In the genomic region with DNA sequence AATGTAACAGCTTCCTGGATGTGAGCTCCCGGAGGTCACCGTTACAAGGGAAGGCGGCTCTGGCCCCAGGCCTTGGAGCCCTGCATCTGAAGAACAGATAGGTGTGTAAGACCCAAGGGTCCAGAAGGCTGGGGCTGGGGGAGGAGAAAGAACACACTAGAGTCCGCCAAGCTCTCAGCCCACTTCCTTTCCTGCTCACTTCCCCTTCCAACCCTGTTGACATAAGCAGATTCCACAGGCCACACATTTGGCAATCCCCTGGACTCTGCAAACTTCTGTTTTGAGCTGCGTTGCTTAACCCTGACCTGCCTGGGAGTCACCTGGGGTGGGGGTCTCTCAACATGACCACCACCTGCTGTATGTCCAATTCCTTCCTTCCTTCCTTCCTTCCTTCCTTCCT, we compare ENCODE assay signal across 10 mouse cellular contexts. TPM values are rescaled to one million over a fixed set of nuclear protein-coding genes. Genes with fewer than 3 reads are reported as not detected.
DNase-seq lines count a peak whose midpoint lies in the region; ATAC-seq and TF ChIP-seq lines count a peak whose summit lies in the region.
"Had no signal": no experiment of that assay in that cellular context is flagged by ENCODE, and none has a peak within 500 bp of the region (broad histone marks: within the 10 kb centered on the region; RNA-seq: fewer than 3 reads in every experiment).

C5ar2 (minus strand) TSS at position 88 of the 400 bp plus-strand sequence.

- 0 out of 2 replicates have a peak, but pooled peaks cover 6% of the 10 kb centered on the region for H3K4me1 ChIP-seq in heart, postnatal 0 days (ENCODE audit: control insufficient read depth, insufficient read depth)
- peaks cover 62% of the 10 kb centered on the region for H3K4me1 ChIP-seq in bone marrow macrophage, adult 2 months (ENCODE audit: control insufficient read depth, insufficient read depth, low read length)
- peaks cover 39% of the 10 kb centered on the region for H3K4me1 ChIP-seq in liver, embryonic 11.5 days (replicated peaks; ENCODE audit: control insufficient read depth, insufficient read depth, low read length)
- H3K4me1 ChIP-seq: limb, embryonic 13.5 days had no signal

- H3K4me3 ChIP-seq in heart, postnatal 0 days (ENCODE audit: low read depth, low read length), result no peak within 1 kb of the TSS
- peak within 1 kb of the TSS; percentile 43 for H3K4me3 ChIP-seq in bone marrow macrophage, adult 2 months (ENCODE audit: insufficient read depth, low read length)
- no peak within 1 kb of the TSS for H3K4me3 ChIP-seq in liver, embryonic 11.5 days (ENCODE audit: low read depth, low read length)
- no peak within 1 kb of the TSS for H3K4me3 ChIP-seq in macrophage (ENCODE audit: inconsistent target)
- H3K4me3 ChIP-seq: limb, embryonic 13.5 days had no signal

- no peaks in the 10 kb centered on the region for H3K9me3 ChIP-seq in heart, postnatal 0 days (replicated peaks; ENCODE audit: control insufficient read depth, low read length)
- no peaks in the 10 kb centered on the region for H3K9me3 ChIP-seq in liver, embryonic 11.5 days (ENCODE audit: control insufficient read depth, low read length)
- H3K9me3 ChIP-seq: limb, embryonic 13.5 days had no signal

- intact Hi-C loops in heart, postnatal 10 days (cut with DNase I), result no loop called here

- peaks cover 38% of the 10 kb centered on the region for H3K79me2 ChIP-seq in macrophage (ENCODE audit: inconsistent target)

- peak within 1 kb of the TSS; percentile 13; the same call in 1 of the 2 replicates for H3K27ac ChIP-seq in heart, postnatal 0 days (ENCODE audit: low read depth)
- H3K27ac ChIP-seq in bone marrow macrophage, adult 2 months (ENCODE audit: insufficient read depth, low read depth, low read length), result peak within 1 kb of the TSS; percentile 94
- H3K27ac ChIP-seq in liver, embryonic 11.5 days (ENCODE audit: low read depth, low read length), result peak within 1 kb of the TSS; percentile 55
- H3K27ac ChIP-seq in macrophage, result peak within 1 kb of the TSS; percentile 96
- H3K27ac ChIP-seq: limb, embryonic 13.5 days had no signal

- ATAC-seq in heart, postnatal 0 days (ENCODE audit: insufficient read depth, low read depth), result 0 out of 2 replicates have a peak, but pooled peaks have one; percentile 39
- no peak for ATAC-seq in liver, embryonic 11.5 days (replicated peaks; ENCODE audit: low FRiP score)

- peak; percentile 60 for DNase-seq in heart, postnatal 0 days (ENCODE audit: low spot score)
- DNase-seq in heart, postnatal 10 days, result no peak
- no peak for DNase-seq in liver, embryonic 11.5 days (ENCODE audit: low spot score)
- no peak for DNase-seq in testis, postnatal 10 days (ENCODE audit: low spot score)
- no peak for DNase-seq in ovary, postnatal 10 days (ENCODE audit: low spot score)
- DNase-seq: cerebellum, adult 9-10 months; kidney, postnatal 14 days had no signal

- H3K9ac ChIP-seq in heart, postnatal 0 days (replicated peaks; ENCODE audit: low read depth, low read length), result no peak within 1 kb of the TSS
- H3K9ac ChIP-seq in liver, embryonic 11.5 days (ENCODE audit: low read depth, low read length), result no peak within 1 kb of the TSS; the same call in 1 of the 2 replicates
- H3K9ac ChIP-seq: limb, embryonic 13.5 days had no signal

- no peak for TF ChIP-seq POLR2A in bone marrow macrophage, adult 2 months (IDR thresholded peaks at IDR 0.05; ENCODE audit: borderline replicate concordance, low read depth, low read length)

- no peak for TF ChIP-seq CTCF in heart, postnatal 0 days (IDR thresholded peaks at IDR 0.05; ENCODE audit: low read depth)
- no peak for TF ChIP-seq CTCF in bone marrow macrophage, adult 2 months (IDR thresholded peaks at IDR 0.05; ENCODE audit: low read depth, low read length)

- 57% methylated on average over 5 of the region's 5 CpGs for WGBS in heart, postnatal 0 days
- WGBS in liver, embryonic 11.5 days, result 64% methylated on average over 5 of the region's 5 CpGs
- WGBS in macrophage (ENCODE audit: missing documents), result 22% methylated on average over 5 of the region's 5 CpGs

- no peak for TF ChIP-seq EP300 in heart, postnatal 0 days (IDR thresholded peaks at IDR 0.05; ENCODE audit: low read depth)

- no peaks in the 10 kb centered on the region for H3K27me3 ChIP-seq in heart, postnatal 0 days (ENCODE audit: control insufficient read depth, insufficient read depth, low read length)
- H3K27me3 ChIP-seq in liver, embryonic 11.5 days (replicated peaks; ENCODE audit: control insufficient read depth, insufficient read depth, low read length), result no peaks in the 10 kb centered on the region
- H3K27me3 ChIP-seq: limb, embryonic 13.5 days had no signal

- H3K4me2 ChIP-seq in heart, postnatal 0 days (ENCODE audit: low read depth, low read length), result no peak within 1 kb of the TSS
- H3K4me2 ChIP-seq in liver, embryonic 11.5 days, result no peak within 1 kb of the TSS
- H3K4me2 ChIP-seq: limb, embryonic 13.5 days had no signal

- no peaks in the 10 kb centered on the region for H3K36me3 ChIP-seq in heart, postnatal 0 days (replicated peaks; ENCODE audit: control insufficient read depth, insufficient read depth, low read length)
- no peaks in the 10 kb centered on the region for H3K36me3 ChIP-seq in liver, embryonic 11.5 days (ENCODE audit: control insufficient read depth, insufficient read depth, low read length)
- H3K36me3 ChIP-seq in macrophage (ENCODE audit: inconsistent target), result peaks cover 22% of the 10 kb centered on the region
- H3K36me3 ChIP-seq: limb, embryonic 13.5 days had no signal

RNA-seq across cellular contexts. Expression of gene C5ar2, which starts in this region (rescaled TPM):
- 0.04 and 0.65 TPM in 2 replicates for total RNA-seq in heart, postnatal 0 days (2014; rRNA removed; ENCODE audit: low replicate concordance)
- polyA plus RNA-seq in heart, postnatal 0 days (2015; fragmentation: Nextera tagmentation; extraction: Ambion mirVana), result 0.60 and 0.67 TPM in 2 replicates
- total RNA-seq in heart, postnatal 10 days (2021), result under 1 TPM; 0.38 to 0.50 TPM
- polyA plus RNA-seq in bone marrow macrophage, adult 2 months (2012; ENCODE audit: insufficient read depth, insufficient read length, missing spikeins), result 18.4 and 18.5 TPM in 2 replicates
- polyA plus RNA-seq in liver, embryonic 11.5 days (2014; fragmentation: Nextera tagmentation; extraction: Ambion mirVana), result 1.3 and 1.8 TPM in 2 replicates
- 1 to 10 TPM; 1.3 to 9.4 (median 4.6) TPM for total RNA-seq in macrophage (2018; cell fraction: chromatin; rRNA removed)
- total RNA-seq in macrophage (2018; cell fraction: cytosol; rRNA removed), result 1 to 10 TPM; 2.3 to 7.1 (median 4.2) TPM
- 10 to 100 TPM in 8 of 26 experiments, 1 to 10 TPM in 18; 4.5 to 18.7 (median 8.2) TPM for total RNA-seq in macrophage (2018; cell fraction: nucleus; rRNA removed)
- polyA plus RNA-seq in macrophage (2018), result 5.3 to 5.8 TPM (median 5.7 TPM) in 3 replicates

Comparison
In these comparisons a context has a peak if more than half of its experiments do, and no peak if none do; other contexts are left out.
1. Peak in DNase-seq, ATAC-seq and H3K27ac ChIP-seq in heart, postnatal 0 days; RNA of the gene not detected or under 1 TPM.
2. H3K27ac ChIP-seq: peak in every context shown above with its lines; median percentile 96 in macrophage; 94 in bone marrow macrophage, adult 2 months; 55 in liver, embryonic 11.5 days; 13 in heart, postnatal 0 days.